Mouse (Mus musculus): ENCODE measurements at regions not wholly inside any gene's neighbourhood (a gene's known extent, or its start where the extent isn't known, plus 50 kb on each side); places are given as distances from the start of the nearest gene placed in this dataset.

DNA sequence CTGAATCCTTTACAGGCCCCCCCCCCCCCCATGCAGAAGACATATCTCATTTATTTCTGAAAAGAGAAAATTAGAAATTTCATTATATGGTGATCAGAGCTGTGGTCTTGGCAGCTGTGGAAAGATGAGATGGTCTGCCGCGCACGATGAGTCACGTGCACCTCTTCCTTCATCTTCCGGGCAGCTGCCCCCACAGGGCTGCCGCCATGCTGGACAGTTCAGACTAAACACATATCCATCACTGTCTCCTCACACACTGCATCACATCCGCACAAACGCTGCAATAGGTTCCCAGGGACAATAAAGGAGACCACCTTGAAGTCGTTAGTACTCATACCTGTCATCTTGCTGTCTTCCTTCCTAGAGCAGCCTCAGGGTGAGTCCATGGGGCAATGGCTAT lies 126.6 kb downstream of the Gm12728 start:
- Histone ChIP-seq H3K9me3 (replicated peaks) (no peaks in the 10 kb centered on the region), H3K4me3 (replicated peaks) (no peak overlapping the region), H3K27ac (no peak overlapping the region), H3K4me2 (no peak overlapping the region), H3K27me3 (no peaks in the 10 kb centered on the region), H3K4me1 (replicated peaks) (no peaks in the 10 kb centered on the region), H3K36me3 (no peaks in the 10 kb centered on the region), H3K9ac (no peak overlapping the region)
- DNase-seq (no peak), ATAC-seq (ENCODE audit: low read depth) (no peak)
- WGBS (ENCODE audit: insufficient replicate concordance), result 76% methylated on average over 9 of the region's 9 CpGs

- DNase-seq, result no peak
- no peaks in the 10 kb centered on the region for H3K9me3 ChIP-seq (replicated peaks)
- H3K4me3 ChIP-seq (replicated peaks), result no peak overlapping the region
- no peaks in the 10 kb centered on the region for H3K36me3 ChIP-seq
- 53% methylated on average over 6 of the region's 6 CpGs for WGBS (ENCODE audit: insufficient replicate concordance)
- ATAC-seq (ENCODE audit: low read depth), result no peak
- no peak overlapping the region for H3K27ac ChIP-seq
- no peak overlapping the region for H3K4me2 ChIP-seq
- no peaks in the 10 kb centered on the region for H3K27me3 ChIP-seq
- no peak overlapping the region for H3K9ac ChIP-seq
- H3K4me1 ChIP-seq (replicated peaks), result no peaks in the 10 kb centered on the region
Observed at GRCm38 (mm10) chr4:105924781-105925382, 135.2 kb downstream of the Gm12728 start.

DNA sequence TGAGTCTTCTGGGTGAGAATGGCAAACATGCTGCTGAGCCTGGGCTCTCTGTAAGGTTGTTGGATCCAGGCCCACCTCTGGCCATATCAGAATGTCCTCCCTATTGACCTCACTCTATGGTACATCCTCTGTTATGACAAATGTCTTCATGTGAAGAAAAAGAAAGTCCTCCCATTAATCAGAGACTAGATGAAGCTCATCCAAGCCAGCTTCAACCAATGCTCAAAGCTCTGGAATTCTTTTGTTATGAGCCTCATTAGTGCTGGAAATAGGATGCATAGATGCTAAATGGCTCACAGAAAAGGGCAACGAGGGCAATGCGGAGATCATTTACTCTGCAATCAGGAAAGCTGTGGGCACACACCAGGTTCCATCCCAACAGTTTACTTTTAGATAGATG lies 135.8 kb downstream of the Gm12728 start:
- 48% methylated on average over 2 of the region's 2 CpGs for WGBS (ENCODE audit: insufficient replicate concordance)
- Histone ChIP-seq H3K4me1 (replicated peaks) (no peaks in the 10 kb centered on the region), H3K9me3 (replicated peaks) (no peaks in the 10 kb centered on the region), H3K27me3 (no peaks in the 10 kb centered on the region), H3K4me3 (replicated peaks) (no peak overlapping the region), H3K4me2 (no peak overlapping the region), H3K27ac (no peak overlapping the region), H3K9ac (no peak overlapping the region), H3K36me3 (no peaks in the 10 kb centered on the region)
- no peak for DNase-seq
- ATAC-seq (ENCODE audit: low read depth), result no peak

DNA sequence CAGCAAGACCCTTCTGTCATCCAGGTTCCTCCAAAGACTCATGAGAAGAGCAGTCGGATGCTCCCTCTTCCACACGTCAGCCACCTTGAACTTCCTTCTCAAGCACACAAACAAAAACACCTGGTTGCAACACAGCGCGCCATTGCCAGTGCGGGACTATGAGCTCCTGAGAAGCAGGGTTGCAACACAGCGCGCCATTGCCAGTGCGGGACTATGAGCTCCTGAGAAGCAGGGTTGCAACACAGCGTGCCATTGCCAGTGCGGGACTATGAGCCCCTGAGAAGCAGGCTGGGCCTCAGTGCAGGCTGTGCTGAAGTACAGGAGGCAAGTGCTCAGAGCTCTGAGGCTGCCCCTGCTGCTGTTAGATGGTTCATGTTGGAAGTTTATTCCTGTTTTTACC lies 140.0 kb downstream of the Gm12728 start:
- Histone ChIP-seq H3K4me1 (replicated peaks) (no peaks in the 10 kb centered on the region), H3K36me3 (no peaks in the 10 kb centered on the region), H3K9me3 (replicated peaks) (no peaks in the 10 kb centered on the region), H3K27me3 (no peaks in the 10 kb centered on the region), H3K4me3 (replicated peaks) (no peak overlapping the region), H3K9ac (no peak overlapping the region), H3K4me2 (no peak overlapping the region), H3K27ac (no peak overlapping the region)
- WGBS (ENCODE audit: insufficient replicate concordance), result 76% methylated on average over 10 of the region's 10 CpGs
- DNase-seq (no peak), ATAC-seq (ENCODE audit: low read depth) (no peak)

- WGBS (ENCODE audit: insufficient replicate concordance), result 56% methylated on average over 4 of the region's 4 CpGs
- DNase-seq, result no peak
Observed at GRCm38 (mm10) chr4:105934971-105935370, 145.3 kb downstream of the Gm12728 start.

GRCm38 (mm10) chr4:105936755-105937514 lies 147.3 kb downstream of the Gm12728 start:
- no peaks in the 10 kb centered on the region for H3K9me3 ChIP-seq (replicated peaks)
- DNase-seq, result no peak
- H3K36me3 ChIP-seq, result no peaks in the 10 kb centered on the region
- H3K4me3 ChIP-seq (replicated peaks), result no peak overlapping the region
- no peaks in the 10 kb centered on the region for H3K27me3 ChIP-seq
- H3K4me2 ChIP-seq, result no peak overlapping the region
- H3K9ac ChIP-seq, result no peak overlapping the region
- 29% methylated on average over 7 of the region's 7 CpGs for WGBS (ENCODE audit: insufficient replicate concordance)
- H3K27ac ChIP-seq, result no peak overlapping the region
- ATAC-seq (ENCODE audit: low read depth), result no peak
- no peaks in the 10 kb centered on the region for H3K4me1 ChIP-seq (replicated peaks)

More at GRCm38 (mm10) chr4:105934971-105935370, 145.3 kb downstream of the Gm12728 start:
- Histone ChIP-seq H3K9me3 (replicated peaks) (no peaks in the 10 kb centered on the region), H3K4me3 (replicated peaks) (no peak overlapping the region), H3K27ac (no peak overlapping the region), H3K4me1 (replicated peaks) (no peaks in the 10 kb centered on the region), H3K36me3 (no peaks in the 10 kb centered on the region), H3K9ac (no peak overlapping the region), H3K27me3 (no peaks in the 10 kb centered on the region), H3K4me2 (no peak overlapping the region)
- no peak for ATAC-seq (ENCODE audit: low read depth)

GRCm38 (mm10) chr4:105937587-105937986 lies 147.9 kb downstream of the Gm12728 start:
- WGBS (ENCODE audit: insufficient replicate concordance), result 61% methylated on average over 6 of the region's 6 CpGs
- no peaks in the 10 kb centered on the region for H3K27me3 ChIP-seq
- H3K36me3 ChIP-seq, result no peaks in the 10 kb centered on the region
- no peaks in the 10 kb centered on the region for H3K9me3 ChIP-seq (replicated peaks)
- no peak overlapping the region for H3K4me3 ChIP-seq (replicated peaks)
- DNase-seq, result no peak
- H3K27ac ChIP-seq, result no peak overlapping the region
- H3K4me2 ChIP-seq, result no peak overlapping the region
- ATAC-seq (ENCODE audit: low read depth), result no peak
- no peak overlapping the region for H3K9ac ChIP-seq
- H3K4me1 ChIP-seq (replicated peaks), result no peaks in the 10 kb centered on the region

DNA sequence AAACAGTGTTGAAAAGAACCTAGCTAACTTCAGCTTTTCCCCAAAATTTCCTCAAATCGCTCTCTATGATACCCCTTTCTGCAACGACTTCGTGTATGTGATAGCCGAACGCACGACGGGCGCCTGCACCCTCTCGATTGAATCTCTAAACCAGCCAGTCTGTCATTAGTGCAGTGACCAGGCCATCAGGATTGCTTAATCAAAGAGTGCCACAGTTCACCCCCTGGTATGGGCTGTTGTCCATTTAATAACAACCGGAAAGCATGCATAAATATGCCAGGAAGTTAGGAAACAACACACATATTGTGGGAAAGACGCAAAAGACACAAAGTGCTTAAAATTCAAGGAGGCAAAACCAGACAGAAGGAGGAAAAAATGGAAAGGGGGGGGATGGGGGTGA lies 149.2 kb downstream of the Gm12728 start:
- H3K27me3 ChIP-seq, result no peaks in the 10 kb centered on the region
- H3K4me1 ChIP-seq (replicated peaks), result no peaks in the 10 kb centered on the region
- no peaks in the 10 kb centered on the region for H3K36me3 ChIP-seq
- WGBS (ENCODE audit: insufficient replicate concordance), result 76% methylated on average over 11 of the region's 11 CpGs
- no peak overlapping the region for H3K27ac ChIP-seq
- no peak for ATAC-seq (ENCODE audit: low read depth)
- no peak for DNase-seq
- no peak overlapping the region for H3K9ac ChIP-seq
- no peak overlapping the region for H3K4me3 ChIP-seq (replicated peaks)
- no peaks in the 10 kb centered on the region for H3K9me3 ChIP-seq (replicated peaks)
- H3K4me2 ChIP-seq, result no peak overlapping the region

DNA sequence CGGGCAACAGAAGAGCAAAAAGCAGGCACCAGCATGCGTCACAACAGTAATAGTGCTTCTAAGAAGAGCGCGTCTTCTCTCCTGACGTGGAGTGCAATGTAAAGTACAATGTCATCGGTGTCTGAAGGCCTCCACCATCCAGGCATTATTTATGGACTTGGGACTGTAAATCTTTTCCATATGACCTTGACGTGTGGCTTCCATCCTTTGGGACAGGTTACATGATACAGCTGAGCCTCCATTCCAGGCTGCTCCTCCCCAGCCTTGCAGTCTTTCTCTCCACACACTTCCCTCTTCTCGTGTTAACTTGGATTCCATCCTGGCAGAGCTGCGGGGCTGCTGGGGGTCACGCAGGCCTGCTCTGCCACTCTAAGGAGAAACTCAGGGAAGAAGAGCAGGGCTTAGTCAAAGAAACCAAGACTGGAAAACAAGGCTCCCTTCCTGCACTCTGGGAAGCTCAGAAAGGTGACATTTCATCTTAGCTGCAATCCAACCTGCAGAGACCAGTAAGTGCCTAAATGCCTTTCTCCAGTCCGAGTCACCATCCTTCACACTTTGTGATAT lies 150.0 kb downstream of the Gm12728 start:
- H3K4me2 ChIP-seq, result no peak overlapping the region

DNA sequence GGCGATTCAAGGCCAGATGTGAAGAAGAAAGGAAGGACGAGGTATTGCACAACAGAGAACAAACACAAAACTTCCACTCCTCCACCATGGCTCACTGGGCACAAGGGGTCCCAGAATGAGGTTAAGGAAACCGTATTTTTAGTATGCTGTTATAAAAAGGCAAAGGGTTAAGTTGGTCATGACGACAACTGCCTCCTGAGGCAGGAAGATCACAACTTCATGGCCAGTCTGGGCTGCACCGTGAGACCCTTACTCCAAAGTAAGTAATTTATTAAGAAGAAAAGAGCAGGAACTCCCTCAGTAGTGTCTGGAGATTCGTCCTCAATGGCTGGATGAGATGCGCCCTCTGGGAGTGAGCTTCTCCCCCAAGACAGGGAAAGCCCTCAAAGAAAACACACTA lies 151.2 kb downstream of the Gm12728 start:
- H3K4me2 ChIP-seq, result no peak overlapping the region
- no peak for DNase-seq
- ATAC-seq (ENCODE audit: low read depth), result no peak
- H3K9me3 ChIP-seq (replicated peaks), result no peaks in the 10 kb centered on the region
- H3K27me3 ChIP-seq, result no peaks in the 10 kb centered on the region
- no peak overlapping the region for H3K9ac ChIP-seq
- no peaks in the 10 kb centered on the region for H3K36me3 ChIP-seq
- no peaks in the 10 kb centered on the region for H3K4me1 ChIP-seq (replicated peaks)
- H3K27ac ChIP-seq, result no peak overlapping the region
- WGBS (ENCODE audit: insufficient replicate concordance), result 46% methylated on average over 7 of the region's 7 CpGs
- no peak overlapping the region for H3K4me3 ChIP-seq (replicated peaks)

More for the DNA sequence above, 150.0 kb downstream of the Gm12728 start:
- ATAC-seq (ENCODE audit: low read depth) (no peak), DNase-seq (no peak)
- no peak overlapping the region for H3K27ac ChIP-seq
- no peak overlapping the region for H3K9ac ChIP-seq
- H3K36me3 ChIP-seq, result no peaks in the 10 kb centered on the region
- no peak overlapping the region for H3K4me3 ChIP-seq (replicated peaks)
- H3K27me3 ChIP-seq, result no peaks in the 10 kb centered on the region
- no peaks in the 10 kb centered on the region for H3K9me3 ChIP-seq (replicated peaks)
- H3K4me1 ChIP-seq (replicated peaks), result no peaks in the 10 kb centered on the region
- WGBS (ENCODE audit: insufficient replicate concordance), result 61% methylated on average over 11 of the region's 11 CpGs

- H3K27me3 ChIP-seq, result no peaks in the 10 kb centered on the region
Observed at GRCm38 (mm10) chr4:105941785-105942184, 152.1 kb downstream of the Gm12728 start.

GRCm38 (mm10) chr4:105944962-105945361 lies 155.3 kb downstream of the Gm12728 start:
- no peak for DNase-seq
- Histone ChIP-seq H3K4me3 (replicated peaks) (no peak overlapping the region), H3K4me1 (replicated peaks) (no peaks in the 10 kb centered on the region), H3K4me2 (no peak overlapping the region), H3K27me3 (no peaks in the 10 kb centered on the region), H3K27ac (no peak overlapping the region), H3K9me3 (replicated peaks) (no peaks in the 10 kb centered on the region), H3K9ac (no peak overlapping the region), H3K36me3 (no peaks in the 10 kb centered on the region)
- ATAC-seq (ENCODE audit: low read depth), result no peak
- 35% methylated on average over 5 of the region's 5 CpGs for WGBS (ENCODE audit: insufficient replicate concordance)

More at GRCm38 (mm10) chr4:105941785-105942184, 152.1 kb downstream of the Gm12728 start:
- Histone ChIP-seq H3K4me1 (replicated peaks) (no peaks in the 10 kb centered on the region), H3K27ac (no peak overlapping the region), H3K4me3 (replicated peaks) (no peak overlapping the region), H3K9ac (no peak overlapping the region), H3K9me3 (replicated peaks) (no peaks in the 10 kb centered on the region), H3K36me3 (no peaks in the 10 kb centered on the region), H3K4me2 (no peak overlapping the region)
- no peak for DNase-seq
- ATAC-seq (ENCODE audit: low read depth), result no peak
- WGBS (ENCODE audit: insufficient replicate concordance), result 33% methylated on average over 7 of the region's 7 CpGs

Measured in liver, embryonic 13.5 days (tissue).